Mouse (Mus musculus): ENCODE data around the gene Atg7.

Gene Atg7

DNA sequence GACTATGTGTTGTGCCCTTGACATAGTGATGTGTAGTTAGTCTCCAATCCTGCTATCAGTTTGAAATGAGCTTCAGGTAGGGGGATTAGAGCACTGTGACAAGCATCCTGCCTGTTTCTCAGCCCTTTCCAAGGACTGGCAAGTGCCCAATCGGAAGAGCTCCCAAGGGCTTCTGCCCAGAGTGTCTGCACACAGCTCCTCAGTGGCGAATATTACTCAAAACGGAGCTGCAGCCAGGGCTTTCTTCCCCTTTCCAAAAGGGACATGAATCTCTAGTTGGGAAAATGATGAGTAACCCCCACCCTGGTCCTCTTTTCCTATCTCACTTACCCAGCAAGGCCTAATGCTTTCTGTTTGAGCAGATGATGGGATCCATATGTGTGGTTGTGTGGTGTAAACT, 90.8 kb downstream of the Atg7 start:
- DNase-seq (ENCODE audit: low read depth, low spot score) = no peak

DNA sequence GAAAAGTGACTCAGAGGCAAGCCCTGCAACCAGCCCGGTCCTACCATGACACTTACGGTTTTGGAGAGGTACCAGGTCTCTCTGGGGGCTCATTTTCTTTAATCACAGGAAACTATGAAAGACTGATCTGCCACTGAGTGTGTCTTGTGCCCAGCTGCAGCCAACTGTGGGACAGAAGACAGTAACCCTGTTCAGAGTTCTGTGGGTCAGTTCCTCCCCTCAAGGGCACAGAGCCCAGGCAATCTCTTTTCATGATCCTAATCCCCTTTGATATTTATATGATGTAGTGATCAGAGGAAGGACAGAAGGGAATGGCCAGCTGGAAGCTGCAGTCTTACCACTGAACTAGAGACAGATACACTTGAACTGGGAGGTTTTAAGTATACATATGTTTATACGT, 92.2 kb downstream of the Atg7 start:
- DNase-seq (ENCODE audit: low read depth, low spot score) = no peak

DNA sequence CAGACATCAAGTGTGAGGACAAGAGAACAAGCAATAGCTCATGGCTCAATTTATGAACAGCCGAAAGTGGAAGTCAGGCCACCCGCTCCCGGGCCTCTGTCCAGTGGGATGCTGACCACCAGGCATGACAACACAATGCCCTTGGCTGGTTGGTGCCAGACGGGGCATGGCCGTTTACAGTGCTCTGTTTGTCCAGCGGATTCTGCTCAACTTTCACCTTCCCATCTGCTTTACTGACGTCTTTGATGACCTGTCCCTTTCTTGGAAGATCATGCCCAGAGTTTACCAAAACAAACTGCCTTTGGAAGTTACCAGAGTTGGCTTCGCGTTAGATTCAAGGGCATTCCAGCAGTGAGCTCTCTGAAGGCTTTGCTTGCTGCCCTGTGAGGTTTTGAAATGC, 93.5 kb downstream of the Atg7 start:
- no peak for DNase-seq (ENCODE audit: low read depth, low spot score)

DNA sequence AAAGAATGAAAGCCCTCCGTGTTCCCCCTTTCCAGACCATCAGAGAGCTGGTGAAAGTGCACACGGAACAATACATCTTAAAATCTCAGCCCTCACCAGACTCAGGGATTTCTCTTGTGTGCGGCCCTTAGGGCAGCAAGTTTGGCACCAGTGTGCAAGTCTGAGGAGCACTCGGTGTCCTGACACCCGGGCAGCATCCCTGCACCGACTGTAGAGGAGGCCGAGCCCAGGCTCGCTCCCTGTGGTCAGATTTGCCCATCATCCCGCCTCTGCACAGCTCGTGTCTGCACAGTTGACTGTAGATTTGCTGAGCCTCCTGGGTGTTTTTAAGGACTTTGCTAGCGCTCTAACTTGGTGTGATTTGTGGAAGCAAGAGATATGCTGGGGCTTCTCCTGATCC, 94.3 kb downstream of the Atg7 start:
- no peak for DNase-seq (ENCODE audit: low read depth, low spot score)

DNA sequence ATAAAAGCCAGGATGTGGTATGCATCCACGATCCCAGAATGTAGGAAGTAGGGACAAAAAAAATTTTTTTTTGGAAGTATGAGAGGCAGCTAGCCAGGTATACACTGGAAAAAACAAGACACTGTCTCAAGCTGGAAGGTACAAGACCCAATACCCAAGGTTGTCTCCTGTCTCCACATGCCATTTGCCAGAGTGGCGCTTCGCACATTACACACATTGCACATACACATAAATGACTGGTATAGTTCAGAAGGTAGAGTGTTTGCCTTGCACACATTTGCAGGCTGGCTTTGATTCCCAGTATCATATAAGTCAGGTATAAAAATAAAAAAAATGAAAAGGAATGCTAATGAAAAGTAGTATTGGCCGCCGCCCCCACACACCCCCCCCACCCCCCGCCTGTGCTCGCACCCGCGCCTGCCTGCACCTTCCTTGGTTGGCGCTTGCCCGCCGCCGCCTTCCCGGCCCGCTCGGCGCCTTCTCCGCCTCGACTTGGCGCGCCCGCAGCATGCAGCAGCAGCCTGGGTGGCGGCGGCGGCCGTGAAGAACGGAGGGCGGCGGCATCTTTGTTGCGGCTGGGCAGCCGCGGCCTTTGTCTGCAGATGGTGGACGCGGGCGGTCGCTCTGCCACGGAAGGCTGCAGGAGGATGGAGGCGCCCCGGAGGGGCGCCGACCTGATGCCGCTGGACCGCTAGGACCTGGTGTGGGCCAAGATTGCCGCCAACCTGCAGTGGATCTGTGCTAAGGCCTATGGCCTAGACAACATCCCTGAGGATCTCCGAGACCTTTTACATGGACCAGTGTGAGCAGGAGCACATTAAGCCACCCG, 95.2 kb downstream of the Atg7 start:
- no peak for DNase-seq (ENCODE audit: low read depth, low spot score)

DNA sequence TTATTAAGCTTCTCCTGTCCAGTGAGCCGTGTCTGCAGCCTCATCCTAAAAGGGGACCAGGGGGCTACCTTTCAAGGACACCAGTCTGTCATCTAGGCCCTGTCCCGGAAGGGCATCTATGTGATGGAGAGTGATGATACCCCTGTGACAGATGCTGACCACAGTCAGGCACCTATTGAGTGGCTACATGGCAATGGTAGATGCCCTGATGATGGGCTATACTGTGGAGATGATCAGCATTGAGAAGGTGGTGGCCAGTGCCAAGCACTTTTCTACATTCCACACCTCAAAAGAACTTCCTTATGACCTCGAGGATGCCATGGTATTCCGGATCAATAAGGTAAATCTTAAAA, 95.8 kb downstream of the Atg7 start:
- DNase-seq (ENCODE audit: low read depth, low spot score) = no peak

DNA sequence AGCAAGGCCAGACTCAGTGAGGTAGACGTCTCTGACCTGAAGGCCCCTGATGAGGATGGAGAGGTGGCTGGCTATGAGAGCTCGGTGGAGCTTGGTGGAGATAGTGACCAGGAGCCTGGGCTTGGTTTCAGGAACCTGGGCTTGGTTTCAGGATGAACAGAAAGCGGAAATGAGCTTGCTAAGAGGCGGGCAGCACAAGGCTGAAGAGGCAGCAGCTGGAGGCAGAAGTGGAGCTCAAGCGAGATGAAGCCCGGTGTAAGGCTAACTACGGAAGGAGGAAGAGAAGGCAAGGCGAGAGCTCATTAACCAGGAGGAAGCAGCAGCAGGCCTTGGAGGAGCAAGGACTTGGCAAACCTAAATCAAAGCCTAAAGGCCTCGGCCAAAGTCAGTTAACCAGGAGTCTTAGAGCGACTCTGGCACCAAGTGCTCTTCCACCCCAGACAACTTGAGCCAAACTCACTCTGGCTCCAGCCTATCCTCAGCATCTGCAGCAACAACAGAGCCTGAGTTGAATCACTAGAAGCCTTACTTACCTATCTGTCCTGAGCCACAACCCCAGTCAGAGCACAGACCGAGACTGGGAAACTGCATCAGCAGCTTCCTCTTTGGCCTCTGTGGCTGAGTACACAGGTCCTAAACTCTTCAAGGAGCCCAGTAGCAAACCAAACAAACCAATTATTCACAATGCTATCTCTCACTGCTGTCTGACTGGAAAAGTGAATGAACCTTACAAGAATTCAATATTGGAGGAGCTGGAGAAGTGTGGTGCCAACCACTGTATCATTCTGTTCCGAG, 99.5 kb downstream of the Atg7 start:
- DNase-seq (ENCODE audit: low read depth, low spot score) = no peak

DNA sequence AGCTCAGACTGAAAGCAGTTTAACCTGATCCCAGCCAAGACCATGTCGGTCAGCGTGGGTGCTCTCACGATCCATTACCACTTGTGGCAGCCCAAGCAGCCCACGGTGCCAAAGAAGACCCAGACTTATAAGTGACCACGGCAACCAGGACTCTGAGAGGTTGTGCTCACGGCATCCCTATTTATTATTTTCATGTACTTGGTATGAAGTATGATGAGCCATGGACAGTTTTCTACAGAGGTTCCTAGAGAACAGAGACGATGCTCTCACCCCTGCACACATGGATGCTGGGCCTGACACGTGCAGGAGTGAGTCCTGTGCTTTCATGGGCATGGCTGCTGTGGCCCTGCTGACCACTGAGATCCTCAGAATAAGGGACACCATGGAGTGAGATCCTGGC, 100.2 kb downstream of the Atg7 start:
- DNase-seq (ENCODE audit: low read depth, low spot score) = no peak

DNA sequence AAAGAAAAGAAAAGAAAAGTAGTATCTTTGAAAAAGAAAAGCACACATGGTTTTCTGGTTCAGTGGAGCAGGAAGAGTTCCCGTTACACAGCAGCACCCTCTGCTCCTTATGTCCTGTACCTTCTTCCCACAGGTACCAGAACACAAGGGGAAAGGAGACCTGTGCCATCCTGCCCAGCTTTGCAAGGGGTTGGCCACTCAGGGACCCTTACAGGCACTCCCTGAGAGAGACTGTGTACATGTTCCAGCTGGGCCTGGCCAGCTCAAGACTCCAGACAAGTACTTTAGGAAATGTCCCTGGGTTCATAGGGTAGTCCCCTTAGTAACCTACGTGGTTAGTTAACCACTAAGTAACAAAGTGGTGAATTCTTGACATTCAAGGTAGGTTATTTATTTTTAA, 100.9 kb downstream of the Atg7 start:
- no peak for DNase-seq (ENCODE audit: low read depth, low spot score)

DNA sequence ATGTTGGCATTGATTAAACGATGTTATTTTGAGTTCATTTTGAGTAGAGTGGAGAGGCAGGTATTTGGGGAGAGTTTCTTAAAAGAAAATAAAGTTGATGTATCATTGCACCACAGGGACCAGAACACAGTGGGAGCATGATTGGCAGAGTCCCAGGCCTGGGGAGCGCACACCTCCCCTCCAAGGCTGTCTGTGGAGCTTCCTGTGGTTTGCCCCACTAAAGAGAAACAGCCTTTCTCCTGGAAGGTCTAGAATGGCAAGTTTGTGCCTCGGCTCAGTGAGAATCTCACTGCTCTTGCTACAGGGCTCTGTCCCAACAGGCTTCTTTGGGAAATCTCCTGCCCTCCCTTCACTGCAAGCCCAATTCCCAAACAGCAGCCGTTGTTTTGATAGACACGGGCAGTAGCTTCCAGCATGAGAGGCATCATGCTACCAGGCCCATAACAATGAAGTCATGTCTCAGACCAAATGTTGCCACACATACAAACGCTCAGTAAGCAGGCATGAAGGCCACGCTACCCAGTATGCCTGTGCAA, 103.6 kb downstream of the Atg7 start:
- DNase-seq (ENCODE audit: low read depth, low spot score) = no peak

DNA sequence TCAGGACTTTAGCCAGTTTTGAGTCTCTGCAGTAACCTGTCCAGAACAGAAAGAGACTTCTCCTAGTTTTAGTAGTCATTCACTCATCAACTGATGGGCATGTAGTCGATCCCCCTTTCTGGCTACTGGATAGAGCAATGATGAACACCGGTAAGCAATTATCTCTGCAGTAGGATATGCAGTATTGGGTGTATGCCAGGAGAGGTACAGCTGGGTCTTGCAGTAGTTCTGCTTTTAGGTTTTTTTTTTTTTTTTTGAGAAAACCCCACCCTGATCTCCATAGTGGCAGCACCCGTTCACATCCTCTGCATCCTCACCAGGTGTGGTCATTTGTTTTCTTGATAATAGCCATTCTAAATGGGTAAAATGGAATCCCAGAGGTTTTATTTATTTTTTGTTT, 105.5 kb downstream of the Atg7 start:
- no peak for DNase-seq (ENCODE audit: low read depth, low spot score)

DNA sequence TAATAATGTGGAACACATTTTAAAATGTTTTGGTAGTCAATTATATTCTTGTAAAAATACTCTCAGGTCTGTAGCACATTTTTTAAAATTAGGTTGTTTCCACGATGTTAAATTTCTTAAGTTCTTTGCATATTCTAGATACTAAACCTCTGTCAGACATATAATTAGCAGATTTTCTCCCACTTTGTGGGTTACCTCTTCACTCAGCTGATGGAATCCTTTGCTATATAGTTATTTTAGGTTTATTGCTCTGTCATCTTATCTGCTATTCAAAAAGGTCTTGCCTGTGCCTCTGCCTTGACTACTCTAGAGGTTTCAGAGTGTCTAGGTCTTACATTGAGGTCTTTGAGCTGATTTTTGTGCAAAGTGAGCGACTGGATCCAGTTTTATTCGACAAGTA, 106.0 kb downstream of the Atg7 start:
- DNase-seq (ENCODE audit: low read depth, low spot score) = no peak

DNA sequence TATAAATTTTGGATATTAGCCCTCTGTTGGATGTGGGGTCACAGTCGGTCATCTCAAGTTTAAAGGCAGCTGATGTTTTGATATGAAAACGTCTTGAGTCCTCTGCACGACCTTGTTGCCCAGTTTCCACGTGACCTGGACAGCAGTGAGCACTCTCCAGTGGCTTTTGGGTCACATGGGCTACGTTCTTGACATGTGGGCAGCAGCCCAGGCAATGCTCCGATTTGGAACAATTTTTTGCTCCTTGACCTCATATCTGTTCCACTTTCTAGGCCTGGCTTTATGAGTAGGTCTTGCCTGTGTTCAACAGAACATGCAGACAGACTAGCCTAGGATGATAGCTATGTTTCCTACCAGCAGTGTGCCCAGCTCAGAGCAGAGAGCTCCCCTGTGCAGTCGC, 115.9 kb downstream of the Atg7 start:
- no peak for DNase-seq (ENCODE audit: low read depth, low spot score)

DNA sequence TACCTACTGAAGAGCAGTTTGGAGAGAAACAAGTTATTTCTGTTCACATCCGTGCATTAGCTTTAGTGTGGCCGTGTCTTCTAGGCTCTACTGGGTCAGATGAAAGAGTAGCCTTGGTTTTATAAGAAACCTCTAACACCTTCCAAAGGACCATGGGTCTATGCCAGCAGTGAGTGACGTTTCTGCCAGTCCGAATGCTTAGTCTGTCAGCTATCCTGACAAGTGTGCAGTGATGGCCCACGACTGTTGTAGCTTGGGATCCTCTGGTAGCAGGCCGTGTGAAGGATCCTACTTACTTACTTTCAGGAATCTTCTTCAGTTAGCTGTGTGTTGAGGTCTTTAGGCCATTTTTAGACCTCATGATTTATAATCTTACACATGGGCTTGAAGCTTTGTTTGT, 123.4 kb downstream of the Atg7 start:
- no peak for DNase-seq (ENCODE audit: low read depth, low spot score)

DNA sequence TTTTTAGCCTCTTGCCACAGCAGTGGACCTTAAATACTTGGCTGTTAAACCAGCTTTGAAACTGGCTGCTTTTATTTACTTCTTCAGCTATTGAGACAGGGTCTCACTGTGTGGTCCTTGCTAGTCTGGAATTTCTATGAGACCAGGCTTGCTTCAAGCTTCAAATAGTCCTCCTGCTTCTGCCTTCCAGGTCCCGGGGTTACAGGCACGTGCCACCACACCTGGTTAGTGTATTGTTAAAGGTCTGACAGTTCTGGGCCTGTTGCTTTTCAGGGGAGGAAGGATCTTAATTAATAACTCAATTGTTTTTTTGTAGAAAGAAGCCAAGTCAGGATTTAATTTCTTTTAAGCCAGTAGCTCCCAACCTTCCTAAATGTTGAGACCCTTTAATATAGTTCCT, 124.8 kb downstream of the Atg7 start:
- no peak for DNase-seq (ENCODE audit: low read depth, low spot score)

DNA sequence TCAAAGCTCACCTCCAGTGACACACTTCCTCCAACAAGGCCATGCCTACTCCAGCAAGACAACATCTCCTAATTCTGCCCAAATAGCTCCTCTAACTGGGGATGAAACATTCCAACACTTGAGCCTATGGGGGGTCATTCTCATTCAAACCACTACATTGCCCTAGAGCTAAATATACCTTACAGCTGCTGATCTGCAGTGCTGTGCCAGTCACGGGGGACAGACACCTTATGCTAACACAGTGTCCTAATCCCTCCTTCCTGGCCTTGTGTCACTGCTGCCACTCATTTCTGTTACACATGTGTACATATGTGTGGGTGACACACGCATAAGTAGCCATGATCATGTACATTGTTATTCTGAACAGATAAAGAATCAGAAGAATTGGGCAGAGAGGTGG, 127.4 kb downstream of the Atg7 start:
- no peak for DNase-seq (ENCODE audit: low read depth, low spot score)

DNA sequence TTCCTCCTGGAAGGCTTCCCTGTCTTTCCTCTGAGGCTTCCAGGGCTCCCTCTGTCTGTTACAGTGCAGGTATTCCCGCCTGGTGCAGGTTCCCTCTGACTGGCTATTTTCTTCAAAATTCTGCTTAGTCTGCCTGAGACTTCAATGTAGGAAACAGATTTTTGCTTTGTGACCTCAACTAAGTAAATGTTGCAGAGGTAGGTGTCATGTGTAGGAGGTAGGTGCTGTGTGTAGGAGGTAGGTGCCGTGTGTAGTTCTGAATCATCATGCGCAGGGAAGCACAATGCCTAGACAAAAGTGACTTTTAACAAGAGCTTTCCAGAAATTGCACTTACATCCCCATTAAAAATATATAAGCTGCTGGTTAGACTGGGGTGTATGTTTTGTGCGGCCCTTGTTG, 128.6 kb downstream of the Atg7 start:
- DNase-seq (ENCODE audit: low read depth, low spot score) = no peak

DNA sequence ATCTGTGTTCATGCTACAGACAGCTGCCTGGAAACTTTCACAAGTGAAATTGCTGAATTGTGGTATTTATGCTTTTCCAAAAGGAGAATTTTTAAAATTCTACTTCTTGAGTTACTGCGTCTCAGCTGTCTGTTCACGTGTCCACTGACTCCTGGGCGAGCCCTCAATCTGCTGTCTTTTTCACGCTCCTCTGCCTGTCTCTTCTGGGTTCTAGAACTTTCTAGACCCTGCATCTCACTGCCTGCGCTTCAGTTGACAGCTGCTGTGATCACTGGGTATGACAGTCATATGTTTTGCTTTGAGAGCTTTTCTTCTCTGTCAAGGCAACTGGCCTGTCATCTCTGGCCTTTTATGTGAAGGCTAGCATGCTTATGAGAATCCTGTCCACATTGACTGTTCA, 132.3 kb downstream of the Atg7 start:
- no peak for DNase-seq (ENCODE audit: low read depth, low spot score)

DNA sequence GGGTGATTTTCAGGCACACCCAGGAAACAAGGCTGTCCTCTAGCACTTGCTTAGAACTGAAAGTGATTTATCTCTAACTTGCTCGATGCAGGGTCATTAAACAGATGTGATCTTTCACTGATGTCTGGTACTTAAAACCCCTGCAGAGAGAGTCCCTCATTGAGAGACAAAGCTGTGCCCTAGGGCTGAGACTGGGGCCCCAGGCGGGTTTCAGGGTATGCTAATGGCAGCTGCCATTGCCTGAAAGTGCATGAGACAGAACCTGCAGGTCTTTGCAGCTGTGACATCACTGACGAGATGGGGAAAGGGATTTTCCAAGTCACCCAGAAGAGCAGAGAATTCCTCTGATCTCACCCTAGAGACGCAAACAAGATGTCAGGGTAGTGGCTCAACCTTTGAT, 135.0 kb downstream of the Atg7 start:
- peak; percentile 36 for DNase-seq (ENCODE audit: low read depth, low spot score)

DNA sequence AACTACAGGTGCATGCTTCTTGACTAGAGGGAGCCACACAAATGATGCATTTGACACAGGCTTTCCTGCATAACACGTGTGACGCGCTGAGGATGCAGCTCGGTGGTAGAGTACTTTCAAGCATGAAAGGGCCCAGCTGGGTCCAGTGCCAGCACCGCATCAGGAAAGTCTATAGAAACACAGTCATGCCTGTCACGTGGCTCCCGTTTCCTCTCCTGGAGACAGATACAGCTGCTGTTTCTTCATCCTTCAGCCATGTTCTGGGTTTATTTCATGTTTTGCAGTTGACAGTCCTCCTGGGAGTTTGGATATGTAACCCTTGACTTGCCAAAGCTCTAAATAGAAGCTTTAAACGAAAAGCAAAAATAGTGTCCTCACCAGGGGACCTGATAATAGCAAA, 135.8 kb downstream of the Atg7 start:
- DNase-seq (ENCODE audit: low read depth, low spot score) = no peak

DNA sequence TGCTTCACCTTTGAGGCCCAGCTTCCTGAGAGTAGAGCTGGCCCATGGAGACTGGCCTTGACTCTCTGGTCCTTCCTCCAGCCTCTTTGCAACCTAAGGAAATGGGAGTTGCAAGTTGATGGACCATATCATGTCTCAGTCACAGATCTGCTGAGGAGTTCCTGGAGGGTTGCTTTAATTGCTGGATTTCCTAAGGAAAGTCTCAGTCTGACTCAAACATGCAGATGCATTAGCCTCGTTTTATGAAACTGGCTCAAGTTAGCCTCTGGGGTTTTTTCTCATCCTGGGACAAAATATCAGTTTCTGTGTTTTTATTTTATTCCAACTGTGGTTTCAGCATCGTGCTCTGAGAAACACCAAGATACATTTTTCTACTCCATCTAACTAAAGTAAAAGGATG, 137.7 kb downstream of the Atg7 start:
- DNase-seq (ENCODE audit: low read depth, low spot score) = no peak

DNA sequence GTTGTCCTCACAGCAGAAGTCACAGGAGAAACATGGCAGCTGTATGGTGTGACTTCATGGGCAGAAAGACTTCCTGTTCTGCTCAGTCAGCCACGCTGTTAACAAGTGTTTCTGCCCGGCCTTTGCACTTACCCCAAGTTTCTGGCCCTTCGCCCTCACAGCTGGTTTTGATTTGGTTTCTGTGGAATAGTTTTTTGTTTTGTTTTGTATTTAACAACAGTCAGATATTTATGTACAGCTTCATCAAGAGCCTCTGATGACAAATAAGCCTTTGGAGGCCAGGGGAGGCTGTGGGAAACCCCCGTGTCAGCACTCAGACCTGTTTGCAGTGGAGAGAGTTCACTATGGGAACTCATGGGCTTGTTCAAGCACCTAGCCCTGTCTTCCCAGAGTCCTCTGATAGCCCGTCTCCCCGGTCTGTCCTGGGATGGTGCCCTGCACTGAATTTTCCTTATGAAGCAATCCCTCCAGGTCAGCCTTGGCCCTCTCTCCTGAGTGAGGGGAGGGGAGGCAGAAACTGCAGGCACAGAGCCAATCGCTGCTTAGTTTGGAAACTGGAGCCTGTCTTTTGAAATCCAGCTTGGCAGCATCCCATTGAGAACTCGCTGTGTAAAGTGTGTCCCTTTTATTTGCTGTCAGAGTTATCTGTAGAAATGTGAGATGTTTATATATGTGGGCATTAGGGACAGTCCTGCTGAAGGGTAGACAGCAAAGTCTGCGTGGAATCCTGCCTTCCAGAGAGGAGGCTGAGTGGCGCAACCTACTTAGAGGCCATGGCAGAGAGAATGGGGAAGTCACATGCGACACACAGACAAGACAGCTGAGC, 138.7 kb downstream of the Atg7 start:
- DNase-seq (ENCODE audit: low read depth, low spot score) = no peak
